Mouse (Mus musculus): ENCODE results near the gene Rere. TPM values are rescaled to one million over a fixed set of nuclear protein-coding genes. Genes with fewer than 3 reads are reported as not detected.

Rere gene
- polyA plus RNA-seq, 1 experiment = 26.2 TPM

- no peaks in the 10 kb centered on the region for H3K36me3 ChIP-seq (ENCODE audit: control insufficient read depth, insufficient read depth, low read length)
- no peak overlapping the region for H3K27ac ChIP-seq (ENCODE audit: control insufficient read depth, insufficient read depth, low read depth, low read length)
- no peak overlapping the region for H3K4me3 ChIP-seq (ENCODE audit: control insufficient read depth, low read depth, low read length)
- H3K27me3 ChIP-seq (ENCODE audit: control insufficient read depth, insufficient read depth, low read length) = no peaks in the 10 kb centered on the region
- TF ChIP-seq POLR2A (IDR thresholded peaks at IDR 0.05; ENCODE audit: control insufficient read depth, low read depth, low read length) (no peak), CTCF (IDR thresholded peaks at IDR 0.05; ENCODE audit: control insufficient read depth, insufficient read depth, insufficient replicate concordance, low read depth, low read length) (no peak)
- no peaks in the 10 kb centered on the region; the same call in 1 of the 2 replicates for H3K4me1 ChIP-seq (ENCODE audit: control insufficient read depth, insufficient read depth, low read length)
Measured at GRCm38 (mm10) chr4:150456886-150457285, 175.4 kb downstream of the Rere start.

DNA sequence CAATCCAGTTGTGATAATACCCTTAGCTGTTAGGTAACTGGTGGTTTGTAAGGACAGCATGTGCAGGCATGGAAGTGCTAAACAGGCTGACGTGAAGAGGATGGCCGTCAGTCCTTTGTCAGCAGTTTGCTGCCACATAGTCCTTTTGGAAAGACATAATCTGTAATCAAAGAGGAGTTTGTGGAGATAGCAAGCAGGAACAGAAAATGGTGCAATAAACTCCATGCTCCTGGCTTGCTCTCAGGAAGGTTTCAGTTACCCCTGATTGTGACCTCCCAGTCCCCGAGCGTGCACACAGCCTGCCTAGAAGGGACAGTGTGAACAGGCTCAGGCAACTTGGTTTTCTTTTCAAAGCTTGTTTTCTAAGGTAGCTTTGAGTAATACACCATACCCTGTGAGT is 175.9 kb downstream of the Rere start:
- H3K4me1 ChIP-seq (ENCODE audit: control insufficient read depth, insufficient read depth, low read length) = no peaks in the 10 kb centered on the region; the same call in 1 of the 2 replicates
- no peaks in the 10 kb centered on the region for H3K36me3 ChIP-seq (ENCODE audit: control insufficient read depth, insufficient read depth, low read length)
- no peak overlapping the region for H3K27ac ChIP-seq (ENCODE audit: control insufficient read depth, insufficient read depth, low read depth, low read length)
- H3K27me3 ChIP-seq (ENCODE audit: control insufficient read depth, insufficient read depth, low read length) = no peaks in the 10 kb centered on the region
- H3K4me3 ChIP-seq (ENCODE audit: control insufficient read depth, low read depth, low read length) = no peak overlapping the region
- TF ChIP-seq CTCF (IDR thresholded peaks at IDR 0.05; ENCODE audit: control insufficient read depth, insufficient read depth, insufficient replicate concordance, low read depth, low read length) = no peak
- TF ChIP-seq POLR2A (IDR thresholded peaks at IDR 0.05; ENCODE audit: control insufficient read depth, low read depth, low read length) = no peak

DNA sequence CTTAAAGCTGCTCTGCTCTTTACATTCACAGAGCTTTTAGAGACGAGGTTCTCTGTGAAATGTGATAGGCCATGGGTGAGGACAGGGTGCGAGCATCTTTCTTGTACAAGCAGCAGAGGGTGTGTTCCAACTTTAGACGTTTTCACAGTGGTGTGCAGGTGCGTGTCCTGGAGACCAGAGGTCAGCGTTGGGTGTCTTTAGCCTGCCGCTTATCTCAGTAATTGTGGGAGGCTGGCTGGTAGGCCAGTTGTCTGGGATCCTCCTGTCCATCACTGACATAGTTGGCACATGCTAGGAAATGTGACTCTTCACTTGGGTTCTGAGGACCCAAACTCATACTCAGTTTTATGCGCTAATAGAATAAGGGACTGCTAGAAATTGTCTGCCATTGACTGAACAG is 176.3 kb downstream of the Rere start:
- no peak overlapping the region for H3K27ac ChIP-seq (ENCODE audit: control insufficient read depth, insufficient read depth, low read depth, low read length)

DNA sequence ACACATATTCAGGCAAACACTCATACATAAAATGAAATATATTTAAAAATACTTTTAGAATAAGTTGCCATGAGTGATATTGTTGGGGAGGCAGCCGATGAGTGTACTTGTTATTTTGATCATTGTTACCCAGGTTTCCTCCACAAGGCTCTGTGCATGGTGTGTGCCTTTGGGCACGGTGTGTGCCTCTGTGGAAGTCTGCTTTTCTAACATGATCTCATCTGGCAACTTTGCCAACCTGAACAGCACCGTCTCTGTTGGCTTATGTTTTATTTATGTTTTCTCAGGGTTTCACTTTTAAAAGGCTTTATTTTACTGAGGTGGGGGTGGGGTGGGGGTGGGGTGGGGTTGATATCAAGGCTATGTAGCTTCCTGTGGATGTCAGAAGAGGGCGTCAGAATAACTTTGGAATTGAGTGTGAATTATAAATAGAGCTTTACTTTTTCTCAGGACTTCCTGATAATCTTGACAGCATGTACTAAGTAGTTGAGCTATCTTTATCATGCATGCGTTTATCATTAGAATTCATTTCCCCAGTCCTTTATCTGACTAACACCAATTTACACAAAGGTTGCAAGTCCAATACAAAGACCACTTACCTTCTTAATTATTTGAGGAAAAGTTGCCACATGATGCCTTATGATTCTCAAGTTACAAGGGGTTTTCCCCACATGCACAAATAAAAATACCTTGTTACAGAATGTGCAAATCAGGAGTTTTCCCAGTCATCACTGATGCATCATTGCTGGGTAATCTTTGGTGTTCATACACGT is 177.8 kb downstream of the Rere start:
- Histone ChIP-seq H3K4me3 (ENCODE audit: control insufficient read depth, low read depth, low read length) (no peak overlapping the region), H3K27me3 (ENCODE audit: control insufficient read depth, insufficient read depth, low read length) (no peaks in the 10 kb centered on the region), H3K36me3 (ENCODE audit: control insufficient read depth, insufficient read depth, low read length) (no peaks in the 10 kb centered on the region), H3K27ac (ENCODE audit: control insufficient read depth, insufficient read depth, low read depth, low read length) (no peak overlapping the region), H3K4me1 (ENCODE audit: control insufficient read depth, insufficient read depth, low read length) (no peaks in the 10 kb centered on the region; the same call in 1 of the 2 replicates)
- TF ChIP-seq POLR2A (IDR thresholded peaks at IDR 0.05; ENCODE audit: control insufficient read depth, low read depth, low read length) (no peak), CTCF (IDR thresholded peaks at IDR 0.05; ENCODE audit: control insufficient read depth, insufficient read depth, insufficient replicate concordance, low read depth, low read length) (no peak)

More for the DNA sequence above, 176.3 kb downstream of the Rere start:
- no peaks in the 10 kb centered on the region for H3K36me3 ChIP-seq (ENCODE audit: control insufficient read depth, insufficient read depth, low read length)
- TF ChIP-seq CTCF (IDR thresholded peaks at IDR 0.05; ENCODE audit: control insufficient read depth, insufficient read depth, insufficient replicate concordance, low read depth, low read length) (no peak), POLR2A (IDR thresholded peaks at IDR 0.05; ENCODE audit: control insufficient read depth, low read depth, low read length) (no peak)
- H3K4me1 ChIP-seq (ENCODE audit: control insufficient read depth, insufficient read depth, low read length) = no peaks in the 10 kb centered on the region; the same call in 1 of the 2 replicates
- no peak overlapping the region for H3K4me3 ChIP-seq (ENCODE audit: control insufficient read depth, low read depth, low read length)
- H3K27me3 ChIP-seq (ENCODE audit: control insufficient read depth, insufficient read depth, low read length) = no peaks in the 10 kb centered on the region

GRCm38 (mm10) chr4:150460451-150460850 is 179.0 kb downstream of the Rere start:
- no peaks in the 10 kb centered on the region for H3K27me3 ChIP-seq (ENCODE audit: control insufficient read depth, insufficient read depth, low read length)
- TF ChIP-seq CTCF (IDR thresholded peaks at IDR 0.05; ENCODE audit: control insufficient read depth, insufficient read depth, insufficient replicate concordance, low read depth, low read length) = no peak
- TF ChIP-seq POLR2A (IDR thresholded peaks at IDR 0.05; ENCODE audit: control insufficient read depth, low read depth, low read length) = no peak
- H3K4me1 ChIP-seq (ENCODE audit: control insufficient read depth, insufficient read depth, low read length) = no peaks in the 10 kb centered on the region; the same call in 1 of the 2 replicates

DNA sequence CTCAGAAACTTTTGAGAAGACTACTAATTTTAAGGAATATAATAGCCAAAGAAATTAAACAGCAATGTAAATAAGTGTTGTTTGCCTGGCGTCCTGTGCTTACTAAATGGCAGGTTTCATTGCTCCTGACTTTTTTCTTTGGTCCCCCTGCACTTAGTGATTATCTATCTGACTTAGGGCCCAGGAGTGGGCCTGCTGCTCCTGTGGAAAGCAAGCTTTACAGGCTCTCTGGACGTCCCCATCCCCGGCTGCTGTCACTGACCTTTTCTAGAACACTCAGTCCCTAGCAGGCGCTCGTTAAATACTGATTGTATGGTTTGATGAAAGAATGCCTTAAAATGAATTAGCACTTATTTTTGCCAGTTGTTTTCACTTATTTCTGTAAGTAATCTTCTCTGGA is 179.6 kb downstream of the Rere start:
- Histone ChIP-seq H3K27me3 (ENCODE audit: control insufficient read depth, insufficient read depth, low read length) (no peaks in the 10 kb centered on the region), H3K4me1 (ENCODE audit: control insufficient read depth, insufficient read depth, low read length) (no peaks in the 10 kb centered on the region; the same call in 1 of the 2 replicates), H3K27ac (ENCODE audit: control insufficient read depth, insufficient read depth, low read depth, low read length) (no peak overlapping the region), H3K36me3 (ENCODE audit: control insufficient read depth, insufficient read depth, low read length) (no peaks in the 10 kb centered on the region), H3K4me3 (ENCODE audit: control insufficient read depth, low read depth, low read length) (no peak overlapping the region)
- TF ChIP-seq POLR2A (IDR thresholded peaks at IDR 0.05; ENCODE audit: control insufficient read depth, low read depth, low read length) (no peak), CTCF (IDR thresholded peaks at IDR 0.05; ENCODE audit: control insufficient read depth, insufficient read depth, insufficient replicate concordance, low read depth, low read length) (no peak)

More at GRCm38 (mm10) chr4:150460451-150460850, 179.0 kb downstream of the Rere start:
- Histone ChIP-seq H3K4me3 (ENCODE audit: control insufficient read depth, low read depth, low read length) (no peak overlapping the region), H3K36me3 (ENCODE audit: control insufficient read depth, insufficient read depth, low read length) (no peaks in the 10 kb centered on the region), H3K27ac (ENCODE audit: control insufficient read depth, insufficient read depth, low read depth, low read length) (no peak overlapping the region)

DNA sequence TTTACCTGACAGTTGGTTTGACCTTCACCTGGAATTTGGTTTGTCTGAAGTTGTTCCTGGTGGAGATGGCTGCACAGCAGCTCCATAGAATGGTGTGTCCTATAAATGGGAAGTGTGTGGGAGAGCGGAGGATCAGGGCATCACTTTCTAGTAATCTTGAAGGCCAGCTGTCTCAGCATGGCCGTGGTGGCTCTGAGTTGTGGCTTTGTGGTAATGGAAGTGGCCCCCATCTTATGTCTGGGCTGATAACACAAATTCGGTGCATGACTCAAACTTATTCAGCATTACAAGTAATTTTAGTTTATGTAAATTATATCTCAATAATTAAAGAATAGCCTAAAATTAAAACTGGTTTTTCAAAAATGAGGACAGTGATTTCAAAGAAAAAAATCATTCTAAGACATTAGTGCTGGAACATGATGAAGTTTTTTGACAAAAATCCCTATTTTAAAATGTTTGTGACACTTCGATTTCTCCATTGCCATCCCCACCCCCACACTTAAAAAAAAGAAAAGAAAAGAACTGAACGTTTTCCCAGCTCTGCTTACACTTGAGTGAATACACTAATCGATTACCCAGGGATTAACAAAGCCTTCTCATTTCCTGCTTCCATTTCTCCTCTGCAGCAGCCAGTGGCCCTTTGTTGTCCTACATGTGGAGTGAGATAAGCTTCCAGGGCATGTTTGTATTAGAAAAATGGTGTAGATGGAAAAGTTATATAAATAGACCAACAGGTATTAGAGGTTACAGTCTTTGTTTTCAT is 180.2 kb downstream of the Rere start:
- Histone ChIP-seq H3K4me3 (ENCODE audit: control insufficient read depth, low read depth, low read length) (no peak overlapping the region), H3K4me1 (ENCODE audit: control insufficient read depth, insufficient read depth, low read length) (no peaks in the 10 kb centered on the region; the same call in 1 of the 2 replicates), H3K27ac (ENCODE audit: control insufficient read depth, insufficient read depth, low read depth, low read length) (no peak overlapping the region), H3K27me3 (ENCODE audit: control insufficient read depth, insufficient read depth, low read length) (no peaks in the 10 kb centered on the region), H3K36me3 (ENCODE audit: control insufficient read depth, insufficient read depth, low read length) (no peaks in the 10 kb centered on the region)
- TF ChIP-seq POLR2A (IDR thresholded peaks at IDR 0.05; ENCODE audit: control insufficient read depth, low read depth, low read length) = no peak
- no peak for TF ChIP-seq CTCF (IDR thresholded peaks at IDR 0.05; ENCODE audit: control insufficient read depth, insufficient read depth, insufficient replicate concordance, low read depth, low read length)
